Mouse (Mus musculus) CH12.LX (cell line): ENCODE results near the gene Nipbl. TPM values are rescaled to one million over a fixed set of nuclear protein-coding genes. Genes with fewer than 3 reads are reported as not detected.

Experiments used
- DNase-seq: peaks from one replicate; pipeline ENCODE4 v3.0.0-alpha.2; 2013; ENCODE audit errors: extremely low read depth
- H3K27ac ChIP-seq: 2 replicates; pipeline ENCODE4 v1.5.1; 2012; ENCODE audit warnings: low read depth, mild to moderate bottlenecking, control low read depth, moderate library complexity; ENCODE audit not compliant: insufficient read depth
- H3K27me3 ChIP-seq: replicated peaks from 2 replicates; pipeline ENCODE3; 2012; ENCODE audit warnings: inconsistent platforms
- H3K36me3 ChIP-seq, 2 experiments: replicated peaks in 1 of 2; 2 replicates each; pipeline versions ENCODE3 to v1.6.1; 2012; ENCODE audit warnings: inconsistent platforms in 1 of 2, low read length in 1 of 2, mild to moderate bottlenecking in 1 of 2, mixed read lengths in 1 of 2, moderate library complexity in 1 of 2; ENCODE audit not compliant: control insufficient read depth in 1 of 2, insufficient read depth in 1 of 2
- H3K4me1 ChIP-seq, 2 experiments: 2 replicates each; pipeline ENCODE4 v1.6.1; 2012; ENCODE audit warnings: inconsistent platforms in 1 of 2, moderate library complexity in 1 of 2; ENCODE audit not compliant: insufficient read depth in 2 of 2, control insufficient read depth in 1 of 2
- H3K4me2 ChIP-seq: 2 replicates; pipeline ENCODE4 v1.6.1; 2012; ENCODE audit warnings: low read depth, mild to moderate bottlenecking, control low read depth; ENCODE audit not compliant: poor library complexity, insufficient read depth, severe bottlenecking
- H3K4me3 ChIP-seq, 3 experiments: fragments of 150-350 bp in 1 of 3; sonication (generic) in 1 of 3; replicated peaks in 1 of 3; 2 replicates each; pipeline versions ENCODE3 to v1.5.1; 2011 to 2012; ENCODE audit warnings: low read depth in 2 of 3, low read length in 2 of 3, mild to moderate bottlenecking in 2 of 3, moderate library complexity in 2 of 3, control low read depth in 1 of 3, improper control_type of control experiment in 1 of 3, inconsistent platforms in 1 of 3, mixed read lengths in 1 of 3; ENCODE audit not compliant: poor library complexity in 1 of 3
- H3K79me2 ChIP-seq: replicated peaks from 2 replicates; pipeline ENCODE4 v1.6.1; 2012; ENCODE audit warnings: mild to moderate bottlenecking, moderate library complexity; ENCODE audit not compliant: control insufficient read depth, poor library complexity, insufficient read depth, severe bottlenecking; ENCODE audit errors: extremely low read depth
- H3K9ac ChIP-seq: 2 replicates; pipeline ENCODE4 v1.6.1; 2012; ENCODE audit warnings: low read depth, mild to moderate bottlenecking, control low read depth, moderate library complexity; ENCODE audit not compliant: insufficient read depth
- H3K9me3 ChIP-seq: replicated peaks from 2 replicates; pipeline ENCODE3; 2012; ENCODE audit warnings: low read length, inconsistent platforms, mixed read lengths
- BHLHE40 ChIP-seq: IDR thresholded peaks from 2 replicates; pipeline ENCODE4 v1.6.1; 2011; ENCODE audit warnings: mild to moderate bottlenecking, low read depth, low read length, improper control_type of control experiment
- CHD1 ChIP-seq: IDR thresholded peaks from 2 replicates; pipeline ENCODE4 v1.6.1; 2012; ENCODE audit warnings: low read depth, low read length, improper control_type of control experiment, inconsistent platforms
- CTCF ChIP-seq, 2 experiments: IDR thresholded peaks in 1 of 2; conservative IDR thresholded peaks in 1 of 2; 2 replicates each; pipeline ENCODE4 v1.5.1; 2011 to 2012; ENCODE audit warnings: low read depth in 2 of 2, low read length in 2 of 2, improper control_type of control experiment in 1 of 2, inconsistent platforms in 1 of 2, mild to moderate bottlenecking in 1 of 2, moderate library complexity in 1 of 2
- E2F4 ChIP-seq: IDR thresholded peaks from 2 replicates; pipeline ENCODE4 v1.6.1; 2011; ENCODE audit warnings: low read depth, low read length, improper control_type of control experiment; ENCODE audit not compliant: insufficient replicate concordance
- ETS1 ChIP-seq: conservative IDR thresholded peaks from 2 replicates; pipeline ENCODE4 v1.6.1; 2012; ENCODE audit warnings: low read depth, mild to moderate bottlenecking, inconsistent platforms, low read length, improper control_type of control experiment, moderate library complexity
- GABPA ChIP-seq: IDR thresholded peaks from 2 replicates; pipeline ENCODE4 v1.6.1; 2012; ENCODE audit warnings: low read depth, low read length, improper control_type of control experiment, inconsistent platforms; ENCODE audit not compliant: insufficient replicate concordance
- KAT2A ChIP-seq: IDR thresholded peaks from 2 replicates; pipeline ENCODE4 v1.6.1; 2012; ENCODE audit warnings: low read length, improper control_type of control experiment, inconsistent platforms; ENCODE audit not compliant: insufficient replicate concordance
- MAFK ChIP-seq: IDR thresholded peaks from 2 replicates; pipeline ENCODE4 v1.6.1; 2011; ENCODE audit warnings: low read length, improper control_type of control experiment; ENCODE audit not compliant: insufficient replicate concordance
- MAX ChIP-seq: IDR thresholded peaks from 2 replicates; pipeline ENCODE4 v1.6.1; 2011; ENCODE audit warnings: low read length, improper control_type of control experiment
- MAZ ChIP-seq: IDR thresholded peaks from 2 replicates; pipeline ENCODE4 v1.6.1; 2012; ENCODE audit warnings: low read depth, mild to moderate bottlenecking, inconsistent platforms, low read length, improper control_type of control experiment, moderate library complexity
- NRF1 ChIP-seq: IDR thresholded peaks from 2 replicates; pipeline ENCODE4 v1.6.1; 2014; ENCODE audit warnings: low read depth, mild to moderate bottlenecking, inconsistent platforms, low read length, improper control_type of control experiment, moderate library complexity
- PAX5 ChIP-seq: IDR thresholded peaks from 2 replicates; pipeline ENCODE4 v1.6.1; 2012; ENCODE audit warnings: low read length, inconsistent platforms, mixed read lengths
- POLR2A ChIP-seq: IDR thresholded peaks from 2 replicates; pipeline ENCODE4 v1.6.1; 2011; ENCODE audit warnings: low read depth, mild to moderate bottlenecking, improper control_type of control experiment, low read length
- POLR2AphosphoS2 ChIP-seq: IDR thresholded peaks from 2 replicates; pipeline ENCODE4 v1.6.1; 2011; ENCODE audit warnings: low read depth, low read length, improper control_type of control experiment
- RAD21 ChIP-seq: IDR thresholded peaks from 2 replicates; pipeline ENCODE4 v1.6.1; 2011; ENCODE audit warnings: low read depth, mild to moderate bottlenecking, low read length, improper control_type of control experiment, moderate library complexity
- SIN3A ChIP-seq: IDR thresholded peaks from 2 replicates; pipeline ENCODE4 v1.6.1; 2012; ENCODE audit warnings: low read length, improper control_type of control experiment, inconsistent platforms
- SMC3 ChIP-seq: IDR thresholded peaks from 2 replicates; pipeline ENCODE4 v1.6.1; 2011; ENCODE audit warnings: low read depth, low read length, improper control_type of control experiment
- USF1 ChIP-seq: IDR thresholded peaks from 2 replicates; pipeline ENCODE4 v1.6.1; 2014; ENCODE audit warnings: low read depth, mild to moderate bottlenecking, inconsistent platforms, low read length, improper control_type of control experiment
- USF2 ChIP-seq: conservative IDR thresholded peaks from 2 replicates; pipeline ENCODE4 v1.6.1; 2011; ENCODE audit warnings: low read depth, low read length, improper control_type of control experiment
- ZC3H11A ChIP-seq: IDR thresholded peaks from 2 replicates; pipeline ENCODE4 v1.6.1; 2012; ENCODE audit warnings: low read depth, mild to moderate bottlenecking, inconsistent platforms, low read length, improper control_type of control experiment
- ZKSCAN1 ChIP-seq: IDR thresholded peaks from 2 replicates; pipeline ENCODE4 v1.6.1; 2012; ENCODE audit warnings: low read depth, inconsistent platforms, low read length, improper control_type of control experiment, borderline replicate concordance
- ZMIZ1 ChIP-seq: IDR thresholded peaks from 2 replicates; pipeline ENCODE4 v1.6.1; 2012; ENCODE audit warnings: low read depth, mild to moderate bottlenecking, inconsistent platforms, low read length, improper control_type of control experiment
- ZNF384 ChIP-seq: IDR thresholded peaks from 2 replicates; pipeline ENCODE4 v1.6.1; 2012; ENCODE audit warnings: low read depth, low read length, improper control_type of control experiment, inconsistent platforms
- dilution Hi-C: fragments of 300-500 bp; cut with MboI; formaldehyde crosslinking; loops from 2 replicates; pipeline ENCODE4 v1.14.3; 2020; ENCODE audit warnings: low sequenced_read_pairs; ENCODE audit not compliant: extremely low pct_unique_long_range_greater_than_20kb, extremely low pct_ligation_motif_present
- in situ Hi-C: fragments of 300-500 bp; cut with MboI; formaldehyde crosslinking; loops from 3 replicates; pipeline ENCODE4 v1.14.3; 2019; ENCODE audit warnings: low sequenced_read_pairs, low pct_ligation_motif_present, low pct_unique_long_range_greater_than_20kb, mixed read lengths
- polyA plus RNA-seq: library from polyadenylated mRNA; unstranded; fragments of >175 nt; gene quantifications from 2 replicates; pipeline ENCODE4 v1.2.1, GENCODE M21; 2012; ENCODE audit warnings: low read depth; ENCODE audit not compliant: insufficient read length
- total RNA-seq, 2 experiments: library from RNA; depleted of rRNA; stranded (reverse); fragments of 300-350 nt in 1 of 2; fragments of >200 nt in 1 of 2; gene quantifications; 2 replicates each; pipeline ENCODE4 v1.2.3; 2012 to 2014

Gene Nipbl
- total and polyA plus RNA-seq, 3 experiments: 16.3 to 30.8 (median 19.8) TPM

- peaks cover 0 to 14% of the 10 kb centered on the region in 2 experiments for H3K36me3 ChIP-seq
- no peaks in the 10 kb centered on the region for H3K9me3 ChIP-seq
- in situ Hi-C loops: no loop called here
- H3K4me1 ChIP-seq: peaks cover 0 to 17% of the 10 kb centered on the region in 2 experiments; a peak in 2 of 4 replicates
- dilution Hi-C loops: no loop called here
- no peak overlapping the region for H3K4me3 ChIP-seq
- H3K27me3 ChIP-seq: no peaks in the 10 kb centered on the region
- no peak overlapping the region for H3K9ac ChIP-seq
- no peak overlapping the region for H3K4me2 ChIP-seq
- TF ChIP-seq RAD21 (no peak; the same call in 1 of the 2 replicates), MAX (no peak), SMC3 (no peak), USF1 (no peak), CHD1 (no peak), NRF1 (no peak), ZMIZ1 (no peak), ZKSCAN1 (no peak)
- no peak overlapping the region for H3K27ac ChIP-seq
- DNase-seq: no peak
- peaks cover 61% of the 10 kb centered on the region for H3K79me2 ChIP-seq
Measured at GRCm38 (mm10) chr15:8433239-8433947, 10.9 kb downstream of the Nipbl start.

DNA sequence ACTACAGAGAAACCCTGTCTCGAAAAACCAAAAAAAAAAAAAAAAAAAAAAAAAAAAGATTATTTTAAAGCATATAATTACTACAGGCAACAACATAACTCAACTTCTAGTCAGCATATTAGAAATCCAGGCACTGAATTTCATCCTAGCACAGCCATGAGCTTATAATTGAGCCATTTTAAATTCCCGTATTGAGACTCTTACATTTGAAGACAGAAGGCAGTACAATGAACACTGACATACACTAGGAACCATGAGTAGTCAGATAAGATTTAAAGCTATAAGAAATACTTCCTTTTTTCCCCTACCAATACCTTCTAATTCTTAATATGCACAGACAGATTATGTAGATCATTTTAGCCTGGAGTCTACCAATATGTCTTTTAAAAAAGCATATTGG is 11.7 kb downstream of the Nipbl start:
- Histone ChIP-seq H3K4me1 (peaks cover 0 to 14% of the 10 kb centered on the region in 2 experiments; a peak in 2 of 4 replicates), H3K4me3 (no peak overlapping the region), H3K4me2 (no peak overlapping the region), H3K79me2 (peaks cover 56% of the 10 kb centered on the region), H3K27ac (no peak overlapping the region), H3K9ac (no peak overlapping the region), H3K36me3 (peaks cover 0 to 14% of the 10 kb centered on the region in 2 experiments), H3K9me3 (no peaks in the 10 kb centered on the region), H3K27me3 (no peaks in the 10 kb centered on the region)
- in situ Hi-C loops (no loop called here), dilution Hi-C loops (no loop called here)
- TF ChIP-seq ETS1: no peak
- no peak for TF ChIP-seq NRF1
- TF ChIP-seq ZNF384: no peak
- no peak for TF ChIP-seq PAX5
- TF ChIP-seq POLR2AphosphoS2: no peak
- TF ChIP-seq MAZ: no peak
- TF ChIP-seq USF2: no peak
- TF ChIP-seq ZC3H11A: no peak
- TF ChIP-seq SMC3: no peak
- no peak for TF ChIP-seq GABPA
- no peak for TF ChIP-seq SIN3A
- TF ChIP-seq MAFK: no peak
- TF ChIP-seq BHLHE40: no peak
- TF ChIP-seq ZKSCAN1: no peak
- no peak for TF ChIP-seq E2F4
- no peak for TF ChIP-seq RAD21
- no peak for TF ChIP-seq POLR2A
- TF ChIP-seq CTCF (conservative IDR thresholded peaks at IDR 0.05 in 1 of 2, IDR thresholded peaks at IDR 0.05 in 1 of 2; ENCODE audit: low read depth in 2 of 2, low read length in 2 of 2): no peak
- TF ChIP-seq KAT2A: no peak
- no peak for DNase-seq
